Mouse (Mus musculus): ENCODE data around the gene Polr2b.

GRCm38 (mm10) chr5:77386596-77387413 is 76.9 kb downstream of the Polr2b start:
- TF ChIP-seq CTCF (IDR thresholded peaks at IDR 0.05; ENCODE audit: control insufficient read depth, insufficient read depth, insufficient replicate concordance, low read depth, low read length) (no peak), POLR2A (IDR thresholded peaks at IDR 0.05; ENCODE audit: control insufficient read depth, low read depth, low read length) (no peak)
